Mouse (Mus musculus) urinary bladder, adult 18-20 months (tissue): ENCODE measurements around the gene Zmynd8.

Experiments
- DNase-seq, 2 experiments: peaks; one replicate each; pipeline ENCODE4 v3.0.0; 2022; ENCODE audit warnings: low spot score in 2 of 2, mixed read lengths in 2 of 2

Gene Zmynd8

GRCm38 (mm10) chr2:165858453-165859384 is 40.1 kb downstream of the Zmynd8 start:
- DNase-seq = no peak

GRCm38 (mm10) chr2:165857841-165858426 is 40.9 kb downstream of the Zmynd8 start:
- DNase-seq = peak; percentile 58 to 71

- no peak for DNase-seq
Observed at GRCm38 (mm10) chr2:165857395-165857831, 41.4 kb downstream of the Zmynd8 start.

GRCm38 (mm10) chr2:165856611-165857200 is 42.1 kb downstream of the Zmynd8 start:
- no peak for DNase-seq

- DNase-seq = peak in 1 of 2 experiments; percentile 54
Observed at GRCm38 (mm10) chr2:165855641-165856301, 43.0 kb downstream of the Zmynd8 start.

- DNase-seq = no peak
Observed at GRCm38 (mm10) chr2:165854207-165854968, 44.4 kb downstream of the Zmynd8 start.

GRCm38 (mm10) chr2:165852896-165853633 is 45.8 kb downstream of the Zmynd8 start:
- no peak for DNase-seq

- no peak for DNase-seq
Observed at GRCm38 (mm10) chr2:165852453-165852852, 46.4 kb downstream of the Zmynd8 start.

- no peak for DNase-seq
Observed at GRCm38 (mm10) chr2:165851811-165852415, 46.9 kb downstream of the Zmynd8 start.

- DNase-seq = no peak
Observed at GRCm38 (mm10) chr2:165850826-165851225, 48.0 kb downstream of the Zmynd8 start.

GRCm38 (mm10) chr2:165849129-165849528 is 49.7 kb downstream of the Zmynd8 start:
- DNase-seq = no peak

GRCm38 (mm10) chr2:165846787-165847186 is 52.0 kb downstream of the Zmynd8 start:
- no peak for DNase-seq

GRCm38 (mm10) chr2:165845490-165845889 is 53.3 kb downstream of the Zmynd8 start:
- no peak for DNase-seq

GRCm38 (mm10) chr2:165843350-165843749 is 55.5 kb downstream of the Zmynd8 start:
- DNase-seq = no peak

GRCm38 (mm10) chr2:165842241-165842640 is 56.6 kb downstream of the Zmynd8 start:
- no peak for DNase-seq

- DNase-seq = no peak
Observed at GRCm38 (mm10) chr2:165841805-165842204, 57.0 kb downstream of the Zmynd8 start.

GRCm38 (mm10) chr2:165840852-165841251 is 58.0 kb downstream of the Zmynd8 start:
- DNase-seq = no peak

- DNase-seq = no peak
Observed at GRCm38 (mm10) chr2:165839317-165839652, 59.5 kb downstream of the Zmynd8 start.

GRCm38 (mm10) chr2:165838606-165839316 is 60.1 kb downstream of the Zmynd8 start:
- DNase-seq = no peak

GRCm38 (mm10) chr2:165834601-165835000 is 64.2 kb downstream of the Zmynd8 start:
- no peak for DNase-seq
